In genomic region chr14:23244446-23244845, GRCm38 (mm10) we compare ENCODE assay signal across 16 mouse cellular contexts.
DNase-seq lines count a peak whose midpoint lies in the region; ATAC-seq lines count a peak whose summit lies in the region.
"Had no signal": no experiment of that assay in that cellular context is flagged by ENCODE, and none has a peak within 500 bp of the region (broad histone marks: within the 10 kb centered on the region; RNA-seq: fewer than 3 reads in every experiment).

No protein-coding gene starts in this region.

- H3K4me1 ChIP-seq in heart, embryonic 14.5 days (ENCODE audit: control insufficient read depth in 2 of 2, insufficient read depth in 2 of 2, low read length in 2 of 2) = peaks cover 6 to 14% of the 10 kb centered on the region in 2 experiments
- H3K4me1 ChIP-seq: embryonic facial prominence, embryonic 12.5 days; hindbrain, embryonic 13.5 days; midbrain, embryonic 15.5 days had no signal

- DNase-seq in cerebellum, postnatal 10 days = peak; percentile 7 to 8
- DNase-seq in cerebellum, postnatal 25 days = no peak
- no peak for DNase-seq in heart, postnatal 14 days
- DNase-seq in MN1 (ENCODE audit: low spot score) = peak; percentile 66
- DNase-seq in kidney, postnatal 4 days = peak; percentile 48 to 62
- DNase-seq in urinary bladder, postnatal 14 days (ENCODE audit: low spot score) = no peak
- DNase-seq: adrenal gland, postnatal 25 days; liver, postnatal 0 days; thymus, postnatal 25 days had no signal

- H3K9me3 ChIP-seq in heart, embryonic 14.5 days (ENCODE audit: control insufficient read depth, low read length) = no peaks in the 10 kb centered on the region
- H3K9me3 ChIP-seq: embryonic facial prominence, embryonic 12.5 days; hindbrain, embryonic 13.5 days; limb, embryonic 13.5 days; midbrain, embryonic 15.5 days had no signal

- no peak overlapping the region for H3K4me3 ChIP-seq in heart, embryonic 14.5 days (ENCODE audit: control insufficient read depth in 1 of 2, insufficient read depth in 1 of 2, low read depth in 1 of 2, low read length in 2 of 2)
- H3K4me3 ChIP-seq: embryonic facial prominence, embryonic 12.5 days; hindbrain, embryonic 13.5 days; limb, embryonic 13.5 days; midbrain, embryonic 15.5 days had no signal

- peak overlapping the region; percentile 39 for H3K9ac ChIP-seq in heart, embryonic 14.5 days (ENCODE audit: low read length)
- H3K9ac ChIP-seq: embryonic facial prominence, embryonic 12.5 days; hindbrain, embryonic 13.5 days; limb, embryonic 13.5 days; liver, postnatal 0 days; midbrain, embryonic 15.5 days had no signal

- 72% methylated on average over 5 of the region's 5 CpGs for WGBS in heart, embryonic 14.5 days

- intact Hi-C loops in heart, postnatal 14 days (cut with DNase I) = no loop called here

- H3K27me3 ChIP-seq in heart, embryonic 14.5 days (ENCODE audit: control insufficient read depth, insufficient read depth, low read length) = no peaks in the 10 kb centered on the region
- H3K27me3 ChIP-seq: embryonic facial prominence, embryonic 12.5 days; hindbrain, embryonic 13.5 days; limb, embryonic 13.5 days; midbrain, embryonic 15.5 days had no signal

- H3K4me2 ChIP-seq in heart, embryonic 14.5 days (ENCODE audit: low read length) = peak overlapping the region; percentile 23; the same call in 1 of the 2 replicates
- H3K4me2 ChIP-seq: embryonic facial prominence, embryonic 12.5 days; hindbrain, embryonic 13.5 days; limb, embryonic 13.5 days; midbrain, embryonic 15.5 days had no signal

- no peaks in the 10 kb centered on the region for H3K36me3 ChIP-seq in heart, embryonic 14.5 days (ENCODE audit: control insufficient read depth, insufficient read depth, low read length)
- H3K36me3 ChIP-seq: embryonic facial prominence, embryonic 12.5 days; hindbrain, embryonic 13.5 days; limb, embryonic 13.5 days; midbrain, embryonic 15.5 days had no signal

- no peak for ATAC-seq in heart, embryonic 14.5 days (ENCODE audit: insufficient number of reproducible peaks, insufficient read depth, low FRiP score, low read depth)
- no peak for ATAC-seq in megakaryocyte-erythroid progenitor cell, adult 5-6 weeks (replicated peaks; ENCODE audit: low FRiP score, low TSS enrichment, poor library complexity, severe bottlenecking)
- ATAC-seq: liver, postnatal 0 days; midbrain, embryonic 15.5 days had no signal

- peak overlapping the region; percentile 98 for H3K27ac ChIP-seq in heart, embryonic 14.5 days (replicated peaks in 1 of 2; ENCODE audit: control insufficient read depth in 1 of 2, insufficient read depth in 1 of 2, low read depth in 2 of 2, low read length in 2 of 2)
- H3K27ac ChIP-seq: embryonic facial prominence, embryonic 12.5 days; hindbrain, embryonic 13.5 days; limb, embryonic 13.5 days; macrophage; midbrain, embryonic 15.5 days had no signal

Comparison
In these comparisons a context has a peak if more than half of its experiments do, and no peak if none do; other contexts are left out.
1. DNase-seq: peak in cerebellum, postnatal 10 days (2 of 2), MN1 (single experiment) and kidney, postnatal 4 days (2 of 2); none in cerebellum, postnatal 25 days (0 of 2), heart, postnatal 14 days (0 of 2) and urinary bladder, postnatal 14 days (single experiment).